Mouse (Mus musculus): ENCODE data around the gene Slc22a12. TPM values are rescaled to one million over a fixed set of nuclear protein-coding genes. Genes with fewer than 3 reads are reported as not detected.

The Slc22a12 gene
- total RNA-seq, 2 experiments from 2014 or later, result not detected

- no peak for ATAC-seq (replicated peaks; ENCODE audit: low FRiP score, poor library complexity, severe bottlenecking)
Measured at GRCm38 (mm10) chr19:6497150-6497801, 45.6 kb downstream of the Slc22a12 start.

GRCm38 (mm10) chr19:6496462-6497149, 46.2 kb downstream of the Slc22a12 start:
- ATAC-seq (replicated peaks; ENCODE audit: low FRiP score, poor library complexity, severe bottlenecking), result no peak

GRCm38 (mm10) chr19:6495714-6496113, 47.1 kb downstream of the Slc22a12 start:
- no peak for ATAC-seq (replicated peaks; ENCODE audit: low FRiP score, poor library complexity, severe bottlenecking)

GRCm38 (mm10) chr19:6494504-6495170, 48.2 kb downstream of the Slc22a12 start:
- no peak for ATAC-seq (replicated peaks; ENCODE audit: low FRiP score, poor library complexity, severe bottlenecking)

GRCm38 (mm10) chr19:6494032-6494431, 48.8 kb downstream of the Slc22a12 start:
- no peak for ATAC-seq (replicated peaks; ENCODE audit: low FRiP score, poor library complexity, severe bottlenecking)

GRCm38 (mm10) chr19:6493219-6493618, 49.6 kb downstream of the Slc22a12 start:
- ATAC-seq (replicated peaks; ENCODE audit: low FRiP score, poor library complexity, severe bottlenecking), result no peak

- no peak for ATAC-seq (replicated peaks; ENCODE audit: low FRiP score, poor library complexity, severe bottlenecking)
Measured at GRCm38 (mm10) chr19:6492124-6492523, 50.7 kb downstream of the Slc22a12 start.

GRCm38 (mm10) chr19:6491538-6491937, 51.3 kb downstream of the Slc22a12 start:
- no peak for ATAC-seq (replicated peaks; ENCODE audit: low FRiP score, poor library complexity, severe bottlenecking)

GRCm38 (mm10) chr19:6489030-6489429, 53.8 kb downstream of the Slc22a12 start:
- ATAC-seq (replicated peaks; ENCODE audit: low FRiP score, poor library complexity, severe bottlenecking), result no peak

Other genes with a start within 250 kb of the Slc22a12 start
- gene Cdc42bpg, start 236.6 kb downstream of the Slc22a12 start, total RNA-seq (2015; ENCODE audit: low replicate concordance), result 0.36 TPM in 1 of 2 replicates, not detected in the other
- 1.4 and 1.5 TPM in 2 replicates for gene Cdc42bpg, start 236.6 kb downstream of the Slc22a12 start, total RNA-seq (2017; ENCODE audit: low replicate concordance)
- gene Men1, start 208.1 kb downstream of the Slc22a12 start, total RNA-seq (2015; ENCODE audit: low replicate concordance), result 5.4 and 23.9 TPM in 2 replicates
- gene Men1, start 208.1 kb downstream of the Slc22a12 start, total RNA-seq (2017; ENCODE audit: low replicate concordance), result 10.0 and 17.1 TPM in 2 replicates
- 14.7 and 19.8 TPM in 2 replicates for gene Map4k2, start 201.9 kb downstream of the Slc22a12 start, total RNA-seq (2015; ENCODE audit: low replicate concordance)
- gene Map4k2, start 201.9 kb downstream of the Slc22a12 start, total RNA-seq (2017; ENCODE audit: low replicate concordance), result 19.4 and 37.7 TPM in 2 replicates
- 145 and 153 TPM in 2 replicates for gene Sf1, start 179.3 kb downstream of the Slc22a12 start, total RNA-seq (2015; ENCODE audit: low replicate concordance)
- gene Sf1, start 179.3 kb downstream of the Slc22a12 start, total RNA-seq (2017; ENCODE audit: low replicate concordance), result 171 and 223 TPM in 2 replicates
- gene Pygm, start 158.6 kb downstream of the Slc22a12 start, total RNA-seq (2015; ENCODE audit: low replicate concordance), result 2.2 and 4.6 TPM in 2 replicates
- gene Pygm, start 158.6 kb downstream of the Slc22a12 start, total RNA-seq (2017; ENCODE audit: low replicate concordance), result 0.64 and 2.6 TPM in 2 replicates
- gene Rasgrp2, start 143.7 kb downstream of the Slc22a12 start, total RNA-seq (2015; ENCODE audit: low replicate concordance), result 42.3 and 47.2 TPM in 2 replicates
- 29.9 and 37.7 TPM in 2 replicates for gene Rasgrp2, start 143.7 kb downstream of the Slc22a12 start, total RNA-seq (2017; ENCODE audit: low replicate concordance)
- gene Nrxn2, start 124.3 kb downstream of the Slc22a12 start, total RNA-seq (2015; ENCODE audit: low replicate concordance), result not detected in 2 replicates
- gene Nrxn2, start 124.3 kb downstream of the Slc22a12 start, total RNA-seq (2017; ENCODE audit: low replicate concordance), result not detected in 2 replicates